Mouse (Mus musculus) CH12.LX (cell line): Measurements from ENCODE around the gene Mysm1. TPM values are rescaled to one million over a fixed set of nuclear protein-coding genes. Genes with fewer than 3 reads are reported as not detected.

Source experiments
- DNase-seq: peaks from one replicate; pipeline ENCODE4 v3.0.0-alpha.2; 2013; ENCODE audit errors: extremely low read depth
- H3K27ac ChIP-seq: 2 replicates; pipeline ENCODE4 v1.5.1; 2012; ENCODE audit warnings: low read depth, mild to moderate bottlenecking, control low read depth, moderate library complexity; ENCODE audit not compliant: insufficient read depth
- H3K27me3 ChIP-seq: replicated peaks from 2 replicates; pipeline ENCODE3; 2012; ENCODE audit warnings: inconsistent platforms
- H3K36me3 ChIP-seq, 2 experiments: replicated peaks in 1 of 2; 2 replicates each; pipeline versions ENCODE3 to v1.6.1; 2012; ENCODE audit warnings: inconsistent platforms in 1 of 2, low read length in 1 of 2, mild to moderate bottlenecking in 1 of 2, mixed read lengths in 1 of 2, moderate library complexity in 1 of 2; ENCODE audit not compliant: control insufficient read depth in 1 of 2, insufficient read depth in 1 of 2
- H3K4me1 ChIP-seq, 2 experiments: 2 replicates each; pipeline ENCODE4 v1.6.1; 2012; ENCODE audit warnings: inconsistent platforms in 1 of 2, moderate library complexity in 1 of 2; ENCODE audit not compliant: insufficient read depth in 2 of 2, control insufficient read depth in 1 of 2
- H3K4me2 ChIP-seq: 2 replicates; pipeline ENCODE4 v1.6.1; 2012; ENCODE audit warnings: low read depth, mild to moderate bottlenecking, control low read depth; ENCODE audit not compliant: poor library complexity, insufficient read depth, severe bottlenecking
- H3K4me3 ChIP-seq, 3 experiments: fragments of 150-350 bp in 1 of 3; sonication (generic) in 1 of 3; replicated peaks in 1 of 3; 2 replicates each; pipeline versions ENCODE3 to v1.5.1; 2011 to 2012; ENCODE audit warnings: low read depth in 2 of 3, low read length in 2 of 3, mild to moderate bottlenecking in 2 of 3, moderate library complexity in 2 of 3, control low read depth in 1 of 3, improper control_type of control experiment in 1 of 3, inconsistent platforms in 1 of 3, mixed read lengths in 1 of 3; ENCODE audit not compliant: poor library complexity in 1 of 3
- H3K79me2 ChIP-seq: replicated peaks from 2 replicates; pipeline ENCODE4 v1.6.1; 2012; ENCODE audit warnings: mild to moderate bottlenecking, moderate library complexity; ENCODE audit not compliant: control insufficient read depth, poor library complexity, insufficient read depth, severe bottlenecking; ENCODE audit errors: extremely low read depth
- H3K9ac ChIP-seq: 2 replicates; pipeline ENCODE4 v1.6.1; 2012; ENCODE audit warnings: low read depth, mild to moderate bottlenecking, control low read depth, moderate library complexity; ENCODE audit not compliant: insufficient read depth
- H3K9me3 ChIP-seq: replicated peaks from 2 replicates; pipeline ENCODE3; 2012; ENCODE audit warnings: low read length, inconsistent platforms, mixed read lengths
- BHLHE40 ChIP-seq: IDR thresholded peaks from 2 replicates; pipeline ENCODE4 v1.6.1; 2011; ENCODE audit warnings: mild to moderate bottlenecking, low read depth, low read length, improper control_type of control experiment
- CHD1 ChIP-seq: IDR thresholded peaks from 2 replicates; pipeline ENCODE4 v1.6.1; 2012; ENCODE audit warnings: low read depth, low read length, improper control_type of control experiment, inconsistent platforms
- CHD2 ChIP-seq: IDR thresholded peaks from 2 replicates; pipeline ENCODE4 v1.6.1; 2011; ENCODE audit warnings: low read length, improper control_type of control experiment
- CTCF ChIP-seq, 2 experiments: IDR thresholded peaks in 1 of 2; conservative IDR thresholded peaks in 1 of 2; 2 replicates each; pipeline ENCODE4 v1.5.1; 2011 to 2012; ENCODE audit warnings: low read depth in 2 of 2, low read length in 2 of 2, improper control_type of control experiment in 1 of 2, inconsistent platforms in 1 of 2, mild to moderate bottlenecking in 1 of 2, moderate library complexity in 1 of 2
- E2F4 ChIP-seq: IDR thresholded peaks from 2 replicates; pipeline ENCODE4 v1.6.1; 2011; ENCODE audit warnings: low read depth, low read length, improper control_type of control experiment; ENCODE audit not compliant: insufficient replicate concordance
- ELF1 ChIP-seq: IDR thresholded peaks from 2 replicates; pipeline ENCODE4 v1.6.1; 2014; ENCODE audit warnings: low read depth, mild to moderate bottlenecking, inconsistent platforms, low read length, improper control_type of control experiment
- EP300 ChIP-seq: IDR thresholded peaks from 2 replicates; pipeline ENCODE4 v1.6.1; 2011; ENCODE audit warnings: low read length, improper control_type of control experiment
- ETS1 ChIP-seq: conservative IDR thresholded peaks from 2 replicates; pipeline ENCODE4 v1.6.1; 2012; ENCODE audit warnings: low read depth, mild to moderate bottlenecking, inconsistent platforms, low read length, improper control_type of control experiment, moderate library complexity
- GABPA ChIP-seq: IDR thresholded peaks from 2 replicates; pipeline ENCODE4 v1.6.1; 2012; ENCODE audit warnings: low read depth, low read length, improper control_type of control experiment, inconsistent platforms; ENCODE audit not compliant: insufficient replicate concordance
- HCFC1 ChIP-seq: IDR thresholded peaks from 2 replicates; pipeline ENCODE4 v1.6.1; 2012; ENCODE audit warnings: low read depth, mild to moderate bottlenecking, inconsistent platforms, low read length, improper control_type of control experiment
- IRF4 ChIP-seq: IDR thresholded peaks from 2 replicates; pipeline ENCODE4 v1.6.1; 2014; ENCODE audit warnings: low read depth, mild to moderate bottlenecking, inconsistent platforms, low read length, improper control_type of control experiment
- JUN ChIP-seq: IDR thresholded peaks from 2 replicates; pipeline ENCODE4 v1.6.1; 2011; ENCODE audit warnings: low read depth, mild to moderate bottlenecking, low read length, improper control_type of control experiment, moderate library complexity; ENCODE audit not compliant: insufficient read depth
- JUND ChIP-seq: conservative IDR thresholded peaks from 2 replicates; pipeline ENCODE4 v1.6.1; 2011; ENCODE audit warnings: low read depth, low read length, improper control_type of control experiment
- KAT2A ChIP-seq: IDR thresholded peaks from 2 replicates; pipeline ENCODE4 v1.6.1; 2012; ENCODE audit warnings: low read length, improper control_type of control experiment, inconsistent platforms; ENCODE audit not compliant: insufficient replicate concordance
- MAFK ChIP-seq: IDR thresholded peaks from 2 replicates; pipeline ENCODE4 v1.6.1; 2011; ENCODE audit warnings: low read length, improper control_type of control experiment; ENCODE audit not compliant: insufficient replicate concordance
- MAX ChIP-seq: IDR thresholded peaks from 2 replicates; pipeline ENCODE4 v1.6.1; 2011; ENCODE audit warnings: low read length, improper control_type of control experiment
- MAZ ChIP-seq: IDR thresholded peaks from 2 replicates; pipeline ENCODE4 v1.6.1; 2012; ENCODE audit warnings: low read depth, mild to moderate bottlenecking, inconsistent platforms, low read length, improper control_type of control experiment, moderate library complexity
- MEF2A ChIP-seq: IDR thresholded peaks from 2 replicates; pipeline ENCODE4 v1.6.1; 2014; ENCODE audit warnings: low read depth, mild to moderate bottlenecking, inconsistent platforms, low read length, improper control_type of control experiment, borderline replicate concordance
- MXI1 ChIP-seq: IDR thresholded peaks from 2 replicates; pipeline ENCODE4 v1.6.1; 2011; ENCODE audit warnings: mild to moderate bottlenecking, low read depth, low read length, improper control_type of control experiment
- MYC ChIP-seq: IDR thresholded peaks from 2 replicates; pipeline ENCODE4 v1.6.1; 2011; ENCODE audit warnings: low read depth, mild to moderate bottlenecking, improper control_type of control experiment, low read length
- NELFE ChIP-seq: IDR thresholded peaks from 2 replicates; pipeline ENCODE4 v1.6.1; 2011; ENCODE audit warnings: low read depth, low read length, improper control_type of control experiment
- NRF1 ChIP-seq: IDR thresholded peaks from 2 replicates; pipeline ENCODE4 v1.6.1; 2014; ENCODE audit warnings: low read depth, mild to moderate bottlenecking, inconsistent platforms, low read length, improper control_type of control experiment, moderate library complexity
- PAX5 ChIP-seq: IDR thresholded peaks from 2 replicates; pipeline ENCODE4 v1.6.1; 2012; ENCODE audit warnings: low read length, inconsistent platforms, mixed read lengths
- POLR2AphosphoS2 ChIP-seq: IDR thresholded peaks from 2 replicates; pipeline ENCODE4 v1.6.1; 2011; ENCODE audit warnings: low read depth, low read length, improper control_type of control experiment
- RAD21 ChIP-seq: IDR thresholded peaks from 2 replicates; pipeline ENCODE4 v1.6.1; 2011; ENCODE audit warnings: low read depth, mild to moderate bottlenecking, low read length, improper control_type of control experiment, moderate library complexity
- SIN3A ChIP-seq: IDR thresholded peaks from 2 replicates; pipeline ENCODE4 v1.6.1; 2012; ENCODE audit warnings: low read length, improper control_type of control experiment, inconsistent platforms
- SMC3 ChIP-seq: IDR thresholded peaks from 2 replicates; pipeline ENCODE4 v1.6.1; 2011; ENCODE audit warnings: low read depth, low read length, improper control_type of control experiment
- TBP ChIP-seq: conservative IDR thresholded peaks from 2 replicates; pipeline ENCODE4 v1.6.1; 2011; ENCODE audit warnings: low read depth, low read length, improper control_type of control experiment
- TCF12 ChIP-seq: IDR thresholded peaks from 2 replicates; pipeline ENCODE4 v1.6.1; 2014; ENCODE audit warnings: low read depth, mild to moderate bottlenecking, inconsistent platforms, low read length, improper control_type of control experiment
- UBTF ChIP-seq: IDR thresholded peaks from 2 replicates; pipeline ENCODE4 v1.6.1; 2012; ENCODE audit warnings: low read depth, mild to moderate bottlenecking, inconsistent platforms, low read length, improper control_type of control experiment, moderate library complexity
- USF1 ChIP-seq: IDR thresholded peaks from 2 replicates; pipeline ENCODE4 v1.6.1; 2014; ENCODE audit warnings: low read depth, mild to moderate bottlenecking, inconsistent platforms, low read length, improper control_type of control experiment
- USF2 ChIP-seq: conservative IDR thresholded peaks from 2 replicates; pipeline ENCODE4 v1.6.1; 2011; ENCODE audit warnings: low read depth, low read length, improper control_type of control experiment
- ZC3H11A ChIP-seq: IDR thresholded peaks from 2 replicates; pipeline ENCODE4 v1.6.1; 2012; ENCODE audit warnings: low read depth, mild to moderate bottlenecking, inconsistent platforms, low read length, improper control_type of control experiment
- ZKSCAN1 ChIP-seq: IDR thresholded peaks from 2 replicates; pipeline ENCODE4 v1.6.1; 2012; ENCODE audit warnings: low read depth, inconsistent platforms, low read length, improper control_type of control experiment, borderline replicate concordance
- ZMIZ1 ChIP-seq: IDR thresholded peaks from 2 replicates; pipeline ENCODE4 v1.6.1; 2012; ENCODE audit warnings: low read depth, mild to moderate bottlenecking, inconsistent platforms, low read length, improper control_type of control experiment
- ZNF384 ChIP-seq: IDR thresholded peaks from 2 replicates; pipeline ENCODE4 v1.6.1; 2012; ENCODE audit warnings: low read depth, low read length, improper control_type of control experiment, inconsistent platforms
- dilution Hi-C: fragments of 300-500 bp; cut with MboI; formaldehyde crosslinking; loops from 2 replicates; pipeline ENCODE4 v1.14.3; 2020; ENCODE audit warnings: low sequenced_read_pairs; ENCODE audit not compliant: extremely low pct_unique_long_range_greater_than_20kb, extremely low pct_ligation_motif_present
- in situ Hi-C: fragments of 300-500 bp; cut with MboI; formaldehyde crosslinking; loops from 3 replicates; pipeline ENCODE4 v1.14.3; 2019; ENCODE audit warnings: low sequenced_read_pairs, low pct_ligation_motif_present, low pct_unique_long_range_greater_than_20kb, mixed read lengths
- polyA plus RNA-seq: library from polyadenylated mRNA; unstranded; fragments of >175 nt; gene quantifications from 2 replicates; pipeline ENCODE4 v1.2.1, GENCODE M21; 2012; ENCODE audit warnings: low read depth; ENCODE audit not compliant: insufficient read length
- total RNA-seq, 2 experiments: library from RNA; depleted of rRNA; stranded (reverse); fragments of 300-350 nt in 1 of 2; fragments of >200 nt in 1 of 2; gene quantifications; 2 replicates each; pipeline ENCODE4 v1.2.3; 2012 to 2014

The Mysm1 gene
- total and polyA plus RNA-seq, 3 experiments, result 11.5 to 15.3 (median 13.7) TPM

DNA sequence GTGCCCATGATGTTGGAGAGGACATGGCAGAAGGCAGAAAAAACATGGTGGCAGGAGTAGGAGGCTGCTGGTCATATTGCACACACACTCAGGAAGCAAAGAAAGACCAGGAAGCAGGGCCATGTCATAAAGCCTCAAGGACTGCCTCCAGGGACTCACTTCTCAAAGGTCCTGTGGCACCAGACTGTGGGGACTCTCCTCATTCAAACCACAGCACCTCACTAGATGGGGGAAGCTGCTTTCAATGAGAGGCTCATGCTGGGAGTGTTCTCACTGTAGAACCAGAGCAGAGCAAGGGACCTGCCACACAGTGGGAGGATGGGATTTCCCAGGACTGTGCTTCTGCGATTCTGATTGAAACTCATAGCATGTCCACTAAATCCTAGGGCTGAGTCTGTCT, 21.2 kb upstream of the Mysm1 start (continued):
- no peak for TF ChIP-seq MAX
- no peak for TF ChIP-seq UBTF
- no peak for TF ChIP-seq E2F4
- TF ChIP-seq USF2, result no peak
- no peak for TF ChIP-seq GABPA
- TF ChIP-seq SIN3A, result no peak
- TF ChIP-seq MEF2A, result peak; percentile 34; the same call in 1 of the 2 replicates
- TF ChIP-seq CHD2, result peak; percentile 42; the same call in 1 of the 2 replicates

DNA sequence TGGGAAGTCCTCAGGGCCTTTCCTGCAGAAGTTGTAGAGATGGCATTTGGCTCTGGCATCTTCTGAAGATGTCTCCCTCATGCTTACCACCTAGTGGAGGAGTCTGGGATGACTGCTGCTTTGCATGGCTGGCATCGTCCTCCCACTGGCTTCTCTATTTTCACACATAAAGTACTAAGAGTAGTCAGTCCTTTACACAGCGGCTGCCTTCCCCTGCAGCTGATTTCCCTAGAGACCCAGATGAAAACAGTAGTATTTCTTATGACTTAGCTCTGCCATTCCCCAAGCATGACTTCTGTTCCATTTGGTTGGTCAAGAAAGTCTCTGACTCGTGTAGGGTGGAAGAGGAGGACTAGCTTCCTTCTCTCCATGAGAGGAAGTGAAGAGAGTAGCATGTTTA, 20.3 kb upstream of the Mysm1 start:
- peak overlapping the region; percentile 35 for H3K4me2 ChIP-seq
- no peaks in the 10 kb centered on the region for H3K79me2 ChIP-seq
- dilution Hi-C loops (no loop called here), in situ Hi-C loops (no loop called here)
- no peak overlapping the region for H3K9ac ChIP-seq
- no peaks in the 10 kb centered on the region for H3K36me3 ChIP-seq
- no peak overlapping the region for H3K4me3 ChIP-seq
- peaks cover 5 to 32% of the 10 kb centered on the region in 2 experiments for H3K4me1 ChIP-seq
- H3K27ac ChIP-seq, result 0 out of 2 replicates have a peak overlapping the region, but pooled peaks have one; percentile 31
- DNase-seq, result peak; percentile 94
- no peaks in the 10 kb centered on the region for H3K27me3 ChIP-seq
- H3K9me3 ChIP-seq, result peaks cover 8% of the 10 kb centered on the region
- no peak for TF ChIP-seq GABPA
- peak; percentile 76; the same call in 1 of the 2 replicates for TF ChIP-seq EP300
- TF ChIP-seq MAX, result peak; percentile 74; the same call in 1 of the 2 replicates
- TF ChIP-seq JUN, result no peak; the same call in 1 of the 2 replicates
- TF ChIP-seq ZKSCAN1, result no peak
- TF ChIP-seq ZMIZ1, result no peak
- peak; percentile 34; the same call in 1 of the 2 replicates for TF ChIP-seq JUND
- TF ChIP-seq MAZ, result peak; percentile 63; the same call in 1 of the 2 replicates
- no peak for TF ChIP-seq NRF1
- TF ChIP-seq USF1, result no peak
- no peak for TF ChIP-seq CHD1
- TF ChIP-seq KAT2A, result 0 out of 2 replicates have a peak, but pooled peaks have one; percentile 47
- TF ChIP-seq CHD2, result 0 out of 2 replicates have a peak, but pooled peaks have one; percentile 17
- TF ChIP-seq SMC3, result peak; percentile 52
- no peak for TF ChIP-seq USF2
- no peak for TF ChIP-seq NELFE
- TF ChIP-seq ETS1, result peak; percentile 97
- no peak for TF ChIP-seq POLR2AphosphoS2
- peak; percentile 66; the same call in 1 of the 2 replicates for TF ChIP-seq MAFK
- no peak; the same call in 1 of the 2 replicates for TF ChIP-seq MXI1
- peak; percentile 45 for TF ChIP-seq RAD21
- TF ChIP-seq HCFC1, result 0 out of 2 replicates have a peak, but pooled peaks have one; percentile 27
- TF ChIP-seq CTCF (conservative IDR thresholded peaks at IDR 0.05 in 1 of 2, IDR thresholded peaks at IDR 0.05 in 1 of 2; ENCODE audit: low read depth in 2 of 2, low read length in 2 of 2), result peak; percentile 47 to 63
- TF ChIP-seq BHLHE40, result peak; percentile 94
- no peak for TF ChIP-seq TBP
- no peak for TF ChIP-seq E2F4
- TF ChIP-seq SIN3A, result peak; percentile 93
- TF ChIP-seq IRF4, result peak; percentile 71; the same call in 1 of the 2 replicates
- peak; percentile 57; the same call in 1 of the 2 replicates for TF ChIP-seq ELF1
- TF ChIP-seq MYC, result 0 out of 2 replicates have a peak, but pooled peaks have one; percentile 66
- no peak for TF ChIP-seq PAX5
- TF ChIP-seq ZNF384, result 0 out of 2 replicates have a peak, but pooled peaks have one; percentile 19
- no peak for TF ChIP-seq ZC3H11A
- peak; percentile 71 for TF ChIP-seq TCF12
